Mouse (Mus musculus) forelimb bud, embryonic 11.5 days (tissue): ENCODE results near the gene Nek6.

Experiments used
- DNase-seq: peaks from one replicate; pipeline ENCODE4 v3.0.0-alpha.2; 2012; ENCODE audit warnings: low read depth, low spot score

The Nek6 gene

GRCm38 (mm10) chr2:38578602-38579521 lies 67.4 kb downstream of the Nek6 start:
- no peak for DNase-seq

- DNase-seq = no peak
These were observed 68.1 kb downstream of the Nek6 start for GRCm38 (mm10) chr2:38579528-38579927.

- DNase-seq = no peak
These were observed 72.5 kb downstream of the Nek6 start for GRCm38 (mm10) chr2:38583982-38584381.

GRCm38 (mm10) chr2:38584514-38585378 lies 73.3 kb downstream of the Nek6 start:
- no peak for DNase-seq

GRCm38 (mm10) chr2:38585379-38585736 lies 73.9 kb downstream of the Nek6 start:
- DNase-seq = no peak

- DNase-seq = no peak
These were observed 75.3 kb downstream of the Nek6 start for GRCm38 (mm10) chr2:38586733-38587132.

GRCm38 (mm10) chr2:38591751-38592459 lies 80.5 kb downstream of the Nek6 start:
- no peak for DNase-seq

GRCm38 (mm10) chr2:38594874-38595273 lies 83.4 kb downstream of the Nek6 start:
- no peak for DNase-seq

GRCm38 (mm10) chr2:38597896-38598295 lies 86.5 kb downstream of the Nek6 start:
- DNase-seq = no peak

GRCm38 (mm10) chr2:38598395-38598794 lies 87.0 kb downstream of the Nek6 start:
- no peak for DNase-seq

GRCm38 (mm10) chr2:38600842-38601241 lies 89.4 kb downstream of the Nek6 start:
- no peak for DNase-seq

- DNase-seq = no peak
These were observed 96.3 kb downstream of the Nek6 start for GRCm38 (mm10) chr2:38607716-38608115.

GRCm38 (mm10) chr2:38608831-38609309 lies 97.4 kb downstream of the Nek6 start:
- DNase-seq = no peak

GRCm38 (mm10) chr2:38609310-38609709 lies 97.9 kb downstream of the Nek6 start:
- DNase-seq = no peak

GRCm38 (mm10) chr2:38610161-38610560 lies 98.7 kb downstream of the Nek6 start:
- DNase-seq = no peak

GRCm38 (mm10) chr2:38612596-38612995 lies 101.2 kb downstream of the Nek6 start:
- no peak for DNase-seq

- DNase-seq = no peak
These were observed 102.1 kb downstream of the Nek6 start for GRCm38 (mm10) chr2:38613576-38613975.

- DNase-seq = no peak
These were observed 103.0 kb downstream of the Nek6 start for GRCm38 (mm10) chr2:38614437-38614836.

GRCm38 (mm10) chr2:38616072-38616471 lies 104.6 kb downstream of the Nek6 start:
- DNase-seq = no peak

- DNase-seq = no peak
These were observed 105.8 kb downstream of the Nek6 start for GRCm38 (mm10) chr2:38616956-38617872.

GRCm38 (mm10) chr2:38619777-38620176 lies 108.3 kb downstream of the Nek6 start:
- DNase-seq = no peak
